Mouse (Mus musculus) spleen, adult 2 months (tissue): Measurements from ENCODE around the gene 9230112D13Rik. TPM values are rescaled to one million over a fixed set of nuclear protein-coding genes. Genes with fewer than 3 reads are reported as not detected.

ENCODE experiments used
- DNase-seq, 2 experiments: peaks; one replicate each; pipeline versions ENCODE4 v3.0.0 to v3.0.0-alpha.2; 2012 to 2021; ENCODE audit warnings: low spot score in 2 of 2, low read depth in 1 of 2
- H3K27ac ChIP-seq: fragments of 200-500 bp; 2 replicates; pipeline ENCODE4 v1.5.1; 2012; ENCODE audit warnings: low read length, inconsistent platforms; ENCODE audit not compliant: insufficient read depth
- H3K27me3 ChIP-seq: fragments of 200-500 bp; 2 replicates; pipeline ENCODE4 v1.6.1; 2012; ENCODE audit warnings: mild to moderate bottlenecking, moderate library complexity, low read length, inconsistent platforms; ENCODE audit not compliant: control insufficient read depth, insufficient read depth
- H3K36me3 ChIP-seq: fragments of 200-500 bp; 2 replicates; pipeline ENCODE4 v1.6.1; 2012; ENCODE audit warnings: mild to moderate bottlenecking, low read length, inconsistent platforms; ENCODE audit not compliant: control insufficient read depth, insufficient read depth
- H3K4me1 ChIP-seq: fragments of 200-500 bp; 2 replicates; pipeline ENCODE4 v1.6.1; 2011; ENCODE audit warnings: inconsistent platforms; ENCODE audit not compliant: control insufficient read depth, insufficient read depth, insufficient read length
- H3K4me3 ChIP-seq: fragments of 200-500 bp; 2 replicates; pipeline ENCODE4 v1.5.1; 2011; ENCODE audit warnings: mild to moderate bottlenecking, inconsistent platforms; ENCODE audit not compliant: insufficient read depth, insufficient read length; ENCODE audit errors: extremely low read depth
- CTCF ChIP-seq: fragments of 200-500 bp; IDR thresholded peaks from 2 replicates; pipeline ENCODE4 v1.5.1; 2011; ENCODE audit warnings: mild to moderate bottlenecking, inconsistent platforms; ENCODE audit not compliant: insufficient read depth, insufficient read length, insufficient replicate concordance; ENCODE audit errors: extremely low read depth
- POLR2A ChIP-seq: fragments of 200-500 bp; IDR thresholded peaks from 2 replicates; pipeline ENCODE4 v1.6.1; 2011; ENCODE audit warnings: low read depth, low read length, inconsistent platforms
- WGBS: fragments of 180-500 bp; shearing (Covaris S2); methylation state at CpG from one replicate; pipeline ENCODE4 v1.1.7; 2018; 5-methylcytosine and 5-hydroxymethylcytosine counted together
- polyA plus RNA-seq: library from polyadenylated mRNA; depleted of rRNA; stranded (reverse); fragments of >200 nt; gene quantifications from 2 replicates; pipeline ENCODE4 v1.2.3, GENCODE M21; 2012; rRNA removed

9230112D13Rik gene
- polyA plus RNA-seq = not detected in 2 replicates

DNA sequence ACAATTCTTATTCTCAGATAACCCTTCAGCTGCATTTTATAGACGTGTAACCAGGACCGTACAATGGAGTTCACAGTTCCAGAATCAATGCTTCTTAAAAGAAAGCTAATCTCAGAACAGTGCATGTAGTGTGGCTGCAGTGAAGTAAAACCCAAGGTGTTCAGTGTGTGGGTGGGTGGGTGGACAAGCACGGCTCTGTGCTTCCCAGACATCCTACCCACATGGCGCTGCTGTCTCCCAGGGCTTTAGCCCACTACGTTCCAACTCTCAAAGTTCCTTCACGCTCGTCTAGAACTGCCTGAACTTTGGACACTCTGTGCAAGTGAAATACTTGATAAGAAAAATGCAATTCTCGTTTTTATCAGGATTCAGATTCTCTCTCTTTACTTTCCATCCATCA is at the start of gene 9230112D13Rik:
TSS of gene 9230112D13Rik (minus strand) at position 101 of the 400 bp plus-strand sequence.
- DNase-seq = no peak
- Histone ChIP-seq H3K36me3 (no peaks in the 10 kb centered on the region), H3K27me3 (no peaks in the 10 kb centered on the region), H3K4me3 (no peak within 1 kb of the TSS), H3K4me1 (no peaks in the 10 kb centered on the region), H3K27ac (no peak within 1 kb of the TSS)
- WGBS = 85% methylated on average over 8 of the region's 8 CpGs
- TF ChIP-seq POLR2A (no peak), CTCF (no peak)

DNA sequence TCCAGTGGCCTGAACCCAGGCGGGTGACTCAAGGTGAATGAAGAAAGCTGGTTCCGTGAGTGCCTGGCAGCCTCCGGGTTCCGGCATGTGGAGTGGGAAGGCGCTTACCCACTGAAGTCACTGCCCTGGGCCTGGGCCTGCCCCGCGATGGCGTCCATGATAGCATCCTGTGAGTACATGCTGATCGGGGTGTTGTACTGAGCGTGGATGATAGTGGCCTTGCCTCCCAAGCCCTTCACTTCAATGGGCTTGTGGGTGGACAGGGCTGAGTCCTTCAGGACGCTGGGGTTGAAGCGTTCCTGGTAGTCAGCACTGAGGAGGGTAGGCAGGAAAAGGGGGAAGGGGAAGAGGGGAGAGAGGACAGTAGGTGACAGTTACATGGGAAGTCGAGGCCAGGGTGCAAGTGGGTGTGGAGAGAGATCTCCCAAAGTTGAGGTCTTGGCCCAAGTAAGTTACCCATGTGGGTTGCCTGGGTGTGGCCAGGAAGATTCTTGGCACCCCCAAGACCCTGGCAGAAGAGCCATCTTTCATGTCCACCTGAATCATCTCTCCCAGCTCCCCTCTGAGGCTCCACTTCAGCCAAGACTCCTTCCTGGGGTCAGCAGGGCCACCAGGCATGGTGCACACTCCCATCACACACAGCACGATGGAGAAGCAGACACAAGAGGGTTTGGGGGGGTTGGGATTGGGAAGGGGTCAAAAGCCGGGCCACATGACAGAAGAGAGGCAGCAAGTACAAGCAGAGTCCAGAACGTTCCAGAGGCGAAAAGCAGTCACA is 49.2 kb upstream of the 9230112D13Rik start:
- Histone ChIP-seq H3K27ac (no peak overlapping the region), H3K4me1 (no peaks in the 10 kb centered on the region), H3K4me3 (no peak overlapping the region), H3K27me3 (no peaks in the 10 kb centered on the region), H3K36me3 (no peaks in the 10 kb centered on the region)
- DNase-seq = no peak
- TF ChIP-seq POLR2A = no peak
- TF ChIP-seq CTCF = no peak
- WGBS = 87% methylated on average over 17 of the region's 17 CpGs

DNA sequence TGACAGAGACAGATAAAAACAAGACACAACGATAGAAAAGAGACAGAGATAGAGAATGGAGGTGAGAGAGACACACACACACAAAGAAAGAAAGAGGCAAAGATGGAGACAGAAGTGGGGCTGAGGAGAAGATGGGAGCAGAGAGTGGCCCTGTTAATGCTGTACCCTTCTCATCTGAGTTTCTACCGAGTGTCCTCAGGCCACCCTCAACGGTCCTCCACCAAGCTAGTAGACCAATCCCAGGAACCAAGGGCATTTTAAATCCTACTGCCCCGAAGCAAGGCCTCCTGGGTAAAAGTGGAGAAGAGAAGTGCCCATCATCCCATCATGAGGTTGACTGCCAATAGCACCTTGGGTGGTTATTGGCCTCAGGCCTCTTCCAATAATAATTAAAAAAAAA is 48.3 kb upstream of the 9230112D13Rik start:
- no peak for DNase-seq
- Histone ChIP-seq H3K27me3 (no peaks in the 10 kb centered on the region), H3K4me3 (no peak overlapping the region), H3K27ac (no peak overlapping the region), H3K4me1 (no peaks in the 10 kb centered on the region), H3K36me3 (no peaks in the 10 kb centered on the region)
- TF ChIP-seq POLR2A (no peak), CTCF (no peak)
- WGBS = 77% methylated on average over 4 of the region's 4 CpGs

DNA sequence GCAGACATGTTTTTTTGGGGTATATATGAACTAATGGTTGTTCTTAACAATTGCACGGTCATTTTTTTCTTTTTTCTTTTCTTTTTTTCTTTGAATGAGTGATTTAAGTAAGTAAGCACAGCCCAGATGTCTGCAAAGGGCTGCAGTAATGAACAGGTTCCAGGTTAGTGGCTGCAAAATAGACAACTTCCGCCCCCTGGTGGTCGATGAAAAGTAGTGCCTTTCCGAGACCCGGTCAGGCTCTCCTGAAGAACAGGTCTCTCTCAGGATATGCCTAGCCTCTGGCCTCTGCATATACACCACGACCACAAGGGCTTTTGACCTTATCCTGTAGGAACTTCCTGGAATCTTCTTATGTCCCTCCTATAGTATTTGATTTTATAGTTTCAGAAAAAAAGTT is 47.7 kb upstream of the 9230112D13Rik start:
- no peak overlapping the region for H3K4me3 ChIP-seq
- H3K27ac ChIP-seq = no peak overlapping the region
- peak in 1 of 2 experiments; percentile 31 for DNase-seq
- H3K27me3 ChIP-seq = no peaks in the 10 kb centered on the region
- WGBS = 3% methylated on average over 6 of the region's 6 CpGs
- TF ChIP-seq POLR2A (no peak), CTCF (peak; percentile 60; the same call in 1 of the 2 replicates)
- H3K4me1 ChIP-seq = no peaks in the 10 kb centered on the region
- no peaks in the 10 kb centered on the region for H3K36me3 ChIP-seq

DNA sequence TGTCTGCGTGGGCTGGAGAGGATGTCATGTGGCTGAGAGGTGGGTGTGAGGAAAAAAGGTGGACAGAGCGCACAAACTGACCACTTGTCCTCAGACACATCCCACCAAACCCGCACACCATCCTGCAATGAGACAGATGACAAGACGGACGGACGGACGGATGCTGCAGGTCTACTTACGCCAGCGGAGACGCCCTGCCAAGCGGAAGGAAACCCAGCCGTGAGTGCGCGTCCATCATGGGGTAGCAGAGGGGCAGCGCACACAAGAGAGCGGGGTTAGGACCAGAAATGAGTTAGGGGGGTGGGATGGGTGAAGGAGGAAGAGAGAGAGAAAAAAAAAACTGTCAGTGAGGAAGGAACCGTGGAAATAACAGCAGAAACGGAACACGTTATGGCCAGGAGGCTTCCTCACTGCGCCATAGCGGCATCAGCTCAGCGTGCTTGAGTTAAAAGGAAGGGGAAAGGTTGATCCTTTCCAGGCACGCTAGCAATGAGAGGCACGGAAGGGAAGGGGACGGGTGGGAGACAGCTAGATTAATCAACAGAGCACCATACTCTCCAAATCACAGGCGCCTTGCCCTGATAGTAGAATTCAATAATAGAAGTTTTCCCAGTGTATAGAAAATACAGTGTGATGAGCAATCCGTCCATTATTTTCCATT is 47.1 kb upstream of the 9230112D13Rik start:
- TF ChIP-seq POLR2A = no peak
- TF ChIP-seq CTCF = no peak
- H3K27ac ChIP-seq = no peak overlapping the region
- 41% methylated on average over 27 of the region's 27 CpGs for WGBS
- DNase-seq = no peak
- H3K36me3 ChIP-seq = no peaks in the 10 kb centered on the region
- no peaks in the 10 kb centered on the region for H3K4me1 ChIP-seq
- H3K4me3 ChIP-seq = no peak overlapping the region
- H3K27me3 ChIP-seq = no peaks in the 10 kb centered on the region

DNA sequence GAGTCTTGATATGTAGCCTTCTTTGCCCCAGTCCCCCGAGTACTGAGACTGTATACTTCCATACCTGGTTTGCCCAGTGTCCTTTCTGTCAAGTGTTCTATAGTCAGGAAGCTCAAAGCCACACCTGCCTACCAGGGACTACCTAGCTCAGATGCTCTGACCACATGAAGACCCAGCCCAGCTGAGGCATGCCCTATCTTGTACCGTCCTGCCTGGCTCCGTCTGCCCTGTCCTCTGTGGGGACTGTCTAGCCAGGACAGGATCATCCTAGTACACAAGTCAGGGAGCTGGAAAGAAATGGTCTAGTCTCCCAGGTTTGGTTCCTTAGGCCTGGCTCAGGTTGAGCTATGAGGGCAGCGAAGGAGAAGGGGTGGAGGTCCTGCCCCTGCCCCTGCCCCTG is 46.0 kb upstream of the 9230112D13Rik start:
- WGBS = 84% methylated on average over 4 of the region's 4 CpGs
- Histone ChIP-seq H3K27me3 (no peaks in the 10 kb centered on the region), H3K4me3 (no peak overlapping the region), H3K27ac (no peak overlapping the region), H3K4me1 (no peaks in the 10 kb centered on the region), H3K36me3 (no peaks in the 10 kb centered on the region)
- no peak for DNase-seq
- no peak for TF ChIP-seq POLR2A
- no peak for TF ChIP-seq CTCF

DNA sequence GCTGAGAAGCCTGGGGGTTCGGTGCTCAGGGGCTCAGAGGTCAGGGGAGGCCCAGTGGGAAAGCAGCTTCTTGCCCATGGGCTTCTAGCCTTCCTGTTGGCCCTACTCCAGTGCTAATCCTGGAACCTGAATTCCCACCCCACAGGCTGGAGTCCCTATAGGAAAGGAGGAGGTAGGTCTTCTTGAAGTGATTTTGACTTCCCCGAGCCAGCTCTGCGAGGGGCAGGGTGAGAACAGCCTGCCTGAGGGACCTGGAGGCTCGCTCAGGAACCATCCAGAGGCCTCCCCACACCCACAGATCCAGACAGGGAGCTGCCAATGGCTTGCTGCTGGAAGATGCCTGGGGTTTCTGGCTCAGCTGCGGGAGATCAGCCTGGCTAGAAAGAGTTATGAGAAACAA is 45.1 kb upstream of the 9230112D13Rik start:
- WGBS = 73% methylated on average over 5 of the region's 5 CpGs
- H3K4me3 ChIP-seq = no peak overlapping the region
- no peaks in the 10 kb centered on the region for H3K4me1 ChIP-seq
- TF ChIP-seq POLR2A (no peak), CTCF (no peak)
- no peaks in the 10 kb centered on the region for H3K36me3 ChIP-seq
- no peak overlapping the region for H3K27ac ChIP-seq
- H3K27me3 ChIP-seq = no peaks in the 10 kb centered on the region
- no peak for DNase-seq
